Mouse (Mus musculus) neural tube, embryonic 13.5 days (tissue): Measurements from ENCODE around the gene Bex1. TPM values are rescaled to one million over a fixed set of nuclear protein-coding genes. Genes with fewer than 3 reads are reported as not detected.
A peak's percentile ranks its signal among the peaks of the same experiment; 100 is the strongest.

Source experiments
- ATAC-seq: fragments of 200-750 bp; cut with Nextera tagmentation; 2 replicates; pipeline ENCODE4 v1.8.0; 2017; ENCODE audit warnings: low read depth, mild to moderate bottlenecking, moderate TSS enrichment, moderate library complexity
- H3K27ac ChIP-seq: fragments of 300-500 bp; sonication (generic); replicated peaks from 2 replicates; pipeline ENCODE4 v1.5.1; 2015; ENCODE audit warnings: moderate library complexity, mild to moderate bottlenecking, inconsistent platforms
- H3K27me3 ChIP-seq: fragments of 300-500 bp; sonication (generic); 2 replicates; pipeline ENCODE4 v1.6.1; 2015; ENCODE audit warnings: mild to moderate bottlenecking, inconsistent platforms
- H3K36me3 ChIP-seq: fragments of 300-500 bp; sonication (generic); 2 replicates; pipeline ENCODE4 v1.6.1; 2015; ENCODE audit warnings: mild to moderate bottlenecking, inconsistent platforms
- H3K4me1 ChIP-seq: fragments of 300-500 bp; sonication (generic); replicated peaks from 2 replicates; pipeline ENCODE4 v1.6.1; 2015; ENCODE audit warnings: inconsistent platforms
- H3K4me2 ChIP-seq: fragments of 300-500 bp; sonication (generic); 2 replicates; pipeline ENCODE4 v1.6.1; 2015; ENCODE audit warnings: inconsistent platforms, mild to moderate bottlenecking, moderate library complexity
- H3K4me3 ChIP-seq: fragments of 300-500 bp; sonication (generic); 2 replicates; pipeline ENCODE4 v1.5.1; 2015; ENCODE audit warnings: mild to moderate bottlenecking, inconsistent platforms
- H3K9ac ChIP-seq: fragments of 300-500 bp; sonication (generic); 2 replicates; pipeline ENCODE4 v1.6.1; 2015; ENCODE audit warnings: moderate library complexity, mild to moderate bottlenecking, inconsistent platforms
- H3K9me3 ChIP-seq: fragments of 300-500 bp; sonication (generic); 2 replicates; pipeline ENCODE4 v1.6.1; 2016; ENCODE audit warnings: inconsistent platforms
- WGBS: fragments of 180-500 bp; shearing (Covaris S2); methylation state at CpG from one replicate; pipeline ENCODE4 v1.1.7; 2015; 5-methylcytosine and 5-hydroxymethylcytosine counted together
- polyA plus RNA-seq: library from polyadenylated mRNA; unstranded; fragments of >200 nt; fragmentation: Nextera tagmentation; extraction: Ambion mirVana; gene quantifications from 2 replicates; pipeline ENCODE4 v1.2.1, GENCODE M21; 2015

Gene Bex1
- polyA plus RNA-seq, 1 experiment from 2014 or later, result 191 TPM

DNA sequence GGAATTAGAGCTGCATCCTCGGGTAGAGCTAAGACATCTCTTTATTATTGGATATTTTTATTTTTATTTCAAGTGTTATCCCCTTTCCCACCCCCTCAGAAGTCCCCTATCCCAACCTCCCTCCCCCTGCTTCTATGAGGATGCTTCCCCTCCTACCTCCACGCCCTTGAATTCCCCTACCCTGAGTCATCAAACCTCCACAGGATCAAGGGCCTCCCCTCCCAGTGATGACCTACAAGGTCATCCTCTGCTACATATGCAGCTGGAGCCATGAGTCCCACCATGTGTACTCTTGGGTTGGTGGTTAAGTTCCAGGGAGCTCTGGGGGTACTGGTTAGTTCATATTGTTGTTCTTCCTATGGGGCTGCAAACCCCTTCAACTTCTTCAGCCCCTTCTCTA lies 1.9 kb downstream of the Bex1 start:
- WGBS, result 59% methylated on average over 2 of the region's 2 CpGs
- Histone ChIP-seq H3K27me3 (no peaks in the 10 kb centered on the region), H3K9ac (no peak overlapping the region), H3K9me3 (no peaks in the 10 kb centered on the region), H3K4me2 (no peak overlapping the region), H3K27ac (no peak overlapping the region), H3K36me3 (no peaks in the 10 kb centered on the region), H3K4me1 (no peaks in the 10 kb centered on the region; the same call in 1 of the 2 replicates), H3K4me3 (no peak overlapping the region)
- ATAC-seq, result no peak

DNA sequence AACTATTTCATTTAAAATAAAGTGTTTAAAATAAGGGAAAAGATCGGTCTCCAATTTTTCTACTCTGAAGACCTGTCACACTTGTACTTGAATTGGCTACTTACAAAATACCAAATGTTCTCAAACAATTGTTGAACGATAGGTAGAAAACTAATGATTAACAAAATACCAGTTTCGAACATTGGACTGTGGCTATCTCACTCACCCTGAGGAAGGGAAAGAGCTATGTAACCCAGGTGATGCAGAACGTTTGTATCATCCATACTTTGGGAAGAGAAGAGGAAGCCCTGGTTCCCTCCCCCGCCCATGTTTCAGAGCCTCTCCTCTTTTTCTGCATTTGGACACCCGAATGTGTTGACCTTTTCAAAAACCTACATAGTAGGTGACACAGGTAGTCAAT lies 10.9 kb downstream of the Bex1 start:
- no peaks in the 10 kb centered on the region for H3K9me3 ChIP-seq
- no peak overlapping the region for H3K4me2 ChIP-seq
- H3K36me3 ChIP-seq, result no peaks in the 10 kb centered on the region
- H3K4me1 ChIP-seq, result no peaks in the 10 kb centered on the region; the same call in 1 of the 2 replicates
- no peak overlapping the region for H3K9ac ChIP-seq
- peaks cover 9% of the 10 kb centered on the region; the same call in 1 of the 2 replicates for H3K27me3 ChIP-seq
- 77% methylated on average over 6 of the region's 6 CpGs for WGBS
- no peak for ATAC-seq
- H3K4me3 ChIP-seq, result no peak overlapping the region
- H3K27ac ChIP-seq, result no peak overlapping the region

DNA sequence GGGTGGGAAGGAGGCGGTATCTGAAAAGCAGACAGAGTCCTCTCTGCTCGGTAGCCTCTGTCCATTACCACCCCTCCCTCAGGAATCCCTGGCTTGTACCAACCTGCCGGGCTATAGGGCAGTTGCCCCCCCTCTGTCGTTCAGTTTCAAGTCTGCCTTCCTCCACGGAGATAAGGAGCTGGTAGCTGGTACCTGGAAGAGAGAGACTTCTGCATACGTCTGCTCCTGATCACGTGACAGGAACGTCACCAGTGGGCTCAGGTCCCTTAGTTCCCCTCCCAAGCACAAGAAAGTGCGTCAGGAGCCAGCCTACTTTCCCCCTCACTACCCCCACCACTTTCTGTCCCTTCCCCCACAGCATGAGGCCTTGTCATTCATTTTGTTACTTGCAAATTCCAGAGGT lies 11.6 kb downstream of the Bex1 start, which contains the start of gene Tceal5:
Gene Tceal5, minus strand, starts transcription at position 213 of the 403 bp plus-strand sequence.
- Histone ChIP-seq H3K4me3 (peak within 1 kb of the TSS; percentile 48), H3K9ac (peak within 1 kb of the TSS; percentile 69), H3K4me2 (peak within 1 kb of the TSS; percentile 56), H3K27ac (peak within 1 kb of the TSS; percentile 65), H3K27me3 (peaks cover 9% of the 10 kb centered on the region; the same call in 1 of the 2 replicates), H3K9me3 (no peaks in the 10 kb centered on the region), H3K4me1 (no peaks in the 10 kb centered on the region; the same call in 1 of the 2 replicates), H3K36me3 (no peaks in the 10 kb centered on the region)
- WGBS, result 20% methylated on average over 9 of the region's 9 CpGs
- ATAC-seq, result peak; percentile 97

DNA sequence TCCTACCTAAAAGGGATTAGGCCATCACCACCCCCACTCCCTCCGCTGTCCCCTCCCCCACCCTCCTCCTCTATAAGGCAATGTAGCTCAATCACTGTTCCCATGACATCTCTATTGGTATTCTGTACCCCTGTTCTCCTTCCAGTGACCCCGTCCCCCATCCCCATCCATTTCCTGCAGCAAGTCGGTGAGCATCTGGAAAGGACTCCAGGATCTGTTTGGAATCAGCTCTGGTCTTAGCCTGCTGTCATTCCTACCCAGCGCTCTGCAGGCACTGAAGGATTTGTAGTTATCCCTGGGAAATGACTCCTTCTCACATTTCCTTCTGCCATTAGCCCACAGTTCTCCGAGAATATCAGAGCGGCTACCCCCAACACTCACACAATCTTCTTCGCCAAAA lies 12.1 kb downstream of the Bex1 start:
- H3K36me3 ChIP-seq, result no peaks in the 10 kb centered on the region
- no peaks in the 10 kb centered on the region for H3K9me3 ChIP-seq
- peak; percentile 75 for ATAC-seq
- WGBS, result 26% methylated on average over 7 of the region's 7 CpGs
- H3K4me3 ChIP-seq, result peak overlapping the region; percentile 48
- H3K27ac ChIP-seq, result peak overlapping the region; percentile 65
- H3K9ac ChIP-seq, result peak overlapping the region; percentile 69
- H3K27me3 ChIP-seq, result peaks cover 9% of the 10 kb centered on the region; the same call in 1 of the 2 replicates
- no peaks in the 10 kb centered on the region; the same call in 1 of the 2 replicates for H3K4me1 ChIP-seq
- H3K4me2 ChIP-seq, result peak overlapping the region; percentile 56

DNA sequence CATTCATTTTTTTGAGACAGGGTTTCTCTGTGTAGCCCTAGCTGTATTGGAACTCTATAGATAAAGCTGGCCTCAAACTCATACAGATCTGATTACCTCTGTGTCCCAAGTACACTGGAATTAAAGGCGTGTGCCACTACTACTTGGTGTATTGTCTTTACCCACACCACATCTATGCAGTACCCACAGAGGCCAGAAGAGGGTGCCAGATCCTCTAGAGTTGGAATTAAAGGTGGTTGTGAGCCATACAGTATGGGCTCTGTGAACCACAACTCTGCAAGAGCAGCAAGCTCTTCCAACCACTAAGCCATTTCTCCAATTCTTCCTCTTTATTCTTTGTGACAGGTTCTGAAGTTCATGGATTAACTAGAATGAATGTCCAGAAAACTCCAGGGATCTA lies 18.4 kb downstream of the Bex1 start:
- 67% methylated on average over 1 of the region's 1 CpGs for WGBS
- no peaks in the 10 kb centered on the region for H3K4me1 ChIP-seq
- no peaks in the 10 kb centered on the region for H3K36me3 ChIP-seq
- H3K4me3 ChIP-seq, result no peak overlapping the region
- ATAC-seq, result no peak
- H3K9ac ChIP-seq, result no peak overlapping the region
- no peaks in the 10 kb centered on the region for H3K9me3 ChIP-seq
- H3K27me3 ChIP-seq, result 0 out of 2 replicates have a peak, but pooled peaks cover 5% of the 10 kb centered on the region
- no peak overlapping the region for H3K27ac ChIP-seq
- H3K4me2 ChIP-seq, result no peak overlapping the region

DNA sequence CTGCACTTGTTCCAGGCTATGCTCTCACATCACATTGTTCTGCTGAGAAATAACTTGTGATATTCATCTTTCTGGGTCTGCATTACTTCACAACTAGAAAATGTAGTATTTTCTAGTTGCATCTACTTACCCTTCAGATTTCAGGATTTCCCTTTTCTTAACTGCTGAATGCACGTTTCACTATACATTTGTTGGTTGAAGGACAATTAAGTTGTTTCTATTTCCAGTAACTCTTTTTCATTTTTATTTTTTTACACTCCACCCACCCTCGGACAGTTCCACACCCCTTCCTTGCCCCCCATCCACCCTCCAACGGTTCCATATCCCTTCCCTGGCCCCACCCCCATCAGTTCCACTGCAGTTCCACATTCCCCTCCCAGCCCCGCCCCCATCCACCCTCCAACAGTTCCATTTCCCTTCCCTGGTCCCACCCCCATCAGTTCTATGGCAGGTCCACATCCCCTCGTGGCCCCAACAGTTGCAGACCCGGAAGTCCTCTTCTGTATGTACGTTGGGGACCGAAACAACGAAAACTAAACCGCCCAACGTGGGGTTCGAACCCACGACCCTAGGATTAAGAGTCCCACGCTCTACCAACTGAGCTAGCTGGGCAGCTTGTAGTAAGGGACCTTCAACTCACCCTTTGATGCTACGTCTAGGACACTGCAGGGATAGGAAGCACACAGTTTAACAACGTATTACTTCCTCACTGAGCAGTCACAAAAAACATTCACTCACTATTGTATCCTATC lies 19.9 kb downstream of the Bex1 start:
- no peak overlapping the region for H3K9ac ChIP-seq
- H3K4me1 ChIP-seq, result no peaks in the 10 kb centered on the region
- 86% methylated on average over 16 of the region's 16 CpGs for WGBS
- H3K4me2 ChIP-seq, result no peak overlapping the region
- H3K27ac ChIP-seq, result no peak overlapping the region
- no peaks in the 10 kb centered on the region for H3K36me3 ChIP-seq
- H3K27me3 ChIP-seq, result no peaks in the 10 kb centered on the region
- ATAC-seq, result no peak
- no peak overlapping the region for H3K4me3 ChIP-seq
- H3K9me3 ChIP-seq, result no peaks in the 10 kb centered on the region

DNA sequence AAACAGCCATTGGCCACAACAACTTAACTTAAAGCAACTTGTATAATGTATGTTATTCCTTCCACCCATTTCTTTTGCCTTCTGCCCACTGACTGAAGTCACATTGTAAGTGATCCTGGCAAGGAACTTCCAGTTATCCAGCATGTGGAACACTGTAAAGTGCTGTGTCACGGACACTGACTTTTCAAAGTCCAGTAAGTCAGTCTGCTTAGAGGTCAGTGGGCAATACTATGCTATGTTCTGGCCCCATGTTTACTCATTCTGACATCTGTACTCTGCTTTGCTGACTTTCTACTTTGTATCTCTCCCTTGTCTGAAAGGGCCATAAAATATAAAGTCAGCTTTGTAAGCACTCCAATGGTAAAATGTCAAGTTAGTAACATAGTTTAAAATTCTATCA lies 32.2 kb downstream of the Bex1 start:
- no peaks in the 10 kb centered on the region for H3K4me1 ChIP-seq

DNA sequence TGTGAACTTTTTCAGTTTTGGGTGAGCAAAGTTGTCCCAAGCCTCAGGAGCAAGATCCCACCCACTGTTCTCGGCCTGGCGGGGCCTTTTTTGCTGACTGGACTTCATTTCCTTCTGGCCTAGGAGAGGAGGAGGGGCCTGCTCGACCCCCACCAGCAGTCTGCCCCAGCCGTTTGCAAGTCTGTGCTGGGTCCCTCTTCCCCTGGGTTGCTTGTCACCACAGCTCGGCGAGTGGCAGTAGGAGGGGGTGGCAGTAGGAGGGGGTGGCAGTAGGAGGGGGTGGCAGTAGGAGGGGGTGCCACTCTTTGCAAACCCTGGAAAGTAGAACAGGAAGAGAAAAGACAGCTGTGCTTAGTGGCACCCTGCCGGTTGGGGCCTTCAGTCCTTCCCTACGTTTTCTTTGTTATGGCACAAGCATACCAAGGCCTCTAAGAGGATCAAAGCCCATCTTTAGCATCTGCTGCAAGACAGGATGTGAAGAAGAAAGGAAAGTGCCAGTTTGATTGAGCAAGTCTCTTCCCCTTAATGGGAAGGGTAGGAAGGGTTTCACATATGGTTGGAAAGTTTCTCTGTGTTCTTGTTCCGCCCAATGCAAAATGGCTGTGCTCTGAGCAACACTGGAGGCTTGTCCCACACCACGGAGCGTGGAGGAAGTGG lies 34.3 kb downstream of the Bex1 start:
- Histone ChIP-seq H3K9ac (no peak overlapping the region), H3K4me2 (no peak overlapping the region), H3K27me3 (0 out of 2 replicates have a peak, but pooled peaks cover 3% of the 10 kb centered on the region), H3K9me3 (no peaks in the 10 kb centered on the region), H3K4me3 (no peak overlapping the region), H3K27ac (no peak overlapping the region), H3K4me1 (no peaks in the 10 kb centered on the region), H3K36me3 (no peaks in the 10 kb centered on the region)
- 26% methylated on average over 9 of the region's 11 CpGs for WGBS
- ATAC-seq, result no peak

More for the DNA sequence above, 32.2 kb downstream of the Bex1 start:
- Histone ChIP-seq H3K4me3 (no peak overlapping the region), H3K36me3 (no peaks in the 10 kb centered on the region), H3K9me3 (no peaks in the 10 kb centered on the region), H3K4me2 (no peak overlapping the region), H3K9ac (no peak overlapping the region), H3K27ac (no peak overlapping the region), H3K27me3 (no peaks in the 10 kb centered on the region)
- no peak for ATAC-seq
- WGBS, result 96% methylated on average over 1 of the region's 1 CpGs

DNA sequence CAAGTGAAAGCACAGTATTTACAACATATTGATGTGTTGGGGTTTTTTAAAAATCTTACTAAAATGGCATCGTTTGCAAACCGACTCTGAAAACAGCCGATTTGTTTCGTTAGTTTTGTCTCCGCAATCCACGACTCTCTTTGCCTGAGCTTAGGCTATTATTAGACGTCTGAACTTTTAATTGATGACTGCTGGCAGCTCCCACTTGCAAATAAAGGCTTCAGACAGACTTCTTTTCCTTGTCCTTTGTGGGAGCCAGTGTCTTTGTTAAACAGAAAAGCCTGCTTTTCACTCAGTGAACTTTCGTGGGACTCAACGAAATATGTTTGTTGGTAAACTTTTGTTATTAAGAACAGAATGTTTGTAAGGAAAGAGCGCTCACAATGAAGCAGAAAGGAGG lies 42.5 kb downstream of the Bex1 start:
- H3K27ac ChIP-seq, result peak overlapping the region; percentile 85; the same call in 1 of the 2 replicates
- no peak for ATAC-seq
- 22% methylated on average over 10 of the region's 10 CpGs for whole genome bisulfite sequencing

DNA sequence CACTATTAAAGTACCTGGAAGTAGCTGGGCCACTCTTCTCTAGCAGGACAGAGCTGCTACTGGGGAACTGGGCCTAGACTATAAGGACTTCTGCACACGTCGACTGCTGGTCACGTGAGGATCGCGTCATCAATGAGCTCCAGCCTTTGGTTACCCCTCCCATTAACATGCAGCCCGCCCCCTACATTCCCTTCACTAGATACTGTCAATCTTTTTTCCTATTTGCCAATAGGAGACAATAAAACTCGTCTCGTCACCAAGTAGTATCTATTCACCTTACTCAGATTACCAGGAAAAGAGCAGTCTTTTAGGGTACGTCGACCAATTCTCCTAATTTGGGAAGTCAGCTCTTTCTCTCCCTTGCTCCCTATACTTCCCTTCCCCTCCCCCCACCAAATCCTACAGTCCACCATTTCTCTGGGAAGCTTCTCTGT lies 43.2 kb downstream of the Bex1 start, which contains the start of gene Tceal8:
Gene Tceal8, minus strand, starts transcription at position 225 of the 434 bp plus-strand sequence.
- Histone ChIP-seq H3K36me3 (no peaks in the 10 kb centered on the region), H3K4me1 (peaks cover 6% of the 10 kb centered on the region), H3K9ac (peak within 1 kb of the TSS; percentile 73), H3K27me3 (no peaks in the 10 kb centered on the region), H3K9me3 (no peaks in the 10 kb centered on the region), H3K27ac (peak within 1 kb of the TSS; percentile 85), H3K4me2 (peak within 1 kb of the TSS; percentile 52), H3K4me3 (peak within 1 kb of the TSS; percentile 54)
- 10% methylated on average over 10 of the region's 10 CpGs for WGBS
- peak; percentile 96 for ATAC-seq

More for the DNA sequence above, 42.5 kb downstream of the Bex1 start:
- Histone ChIP-seq H3K4me2 (peak overlapping the region; percentile 52), H3K36me3 (no peaks in the 10 kb centered on the region), H3K4me3 (peak overlapping the region; percentile 54), H3K4me1 (peaks cover 6% of the 10 kb centered on the region), H3K9ac (peak overlapping the region; percentile 61), H3K9me3 (no peaks in the 10 kb centered on the region), H3K27me3 (0 out of 2 replicates have a peak, but pooled peaks cover under 1% of the 10 kb centered on the region)

DNA sequence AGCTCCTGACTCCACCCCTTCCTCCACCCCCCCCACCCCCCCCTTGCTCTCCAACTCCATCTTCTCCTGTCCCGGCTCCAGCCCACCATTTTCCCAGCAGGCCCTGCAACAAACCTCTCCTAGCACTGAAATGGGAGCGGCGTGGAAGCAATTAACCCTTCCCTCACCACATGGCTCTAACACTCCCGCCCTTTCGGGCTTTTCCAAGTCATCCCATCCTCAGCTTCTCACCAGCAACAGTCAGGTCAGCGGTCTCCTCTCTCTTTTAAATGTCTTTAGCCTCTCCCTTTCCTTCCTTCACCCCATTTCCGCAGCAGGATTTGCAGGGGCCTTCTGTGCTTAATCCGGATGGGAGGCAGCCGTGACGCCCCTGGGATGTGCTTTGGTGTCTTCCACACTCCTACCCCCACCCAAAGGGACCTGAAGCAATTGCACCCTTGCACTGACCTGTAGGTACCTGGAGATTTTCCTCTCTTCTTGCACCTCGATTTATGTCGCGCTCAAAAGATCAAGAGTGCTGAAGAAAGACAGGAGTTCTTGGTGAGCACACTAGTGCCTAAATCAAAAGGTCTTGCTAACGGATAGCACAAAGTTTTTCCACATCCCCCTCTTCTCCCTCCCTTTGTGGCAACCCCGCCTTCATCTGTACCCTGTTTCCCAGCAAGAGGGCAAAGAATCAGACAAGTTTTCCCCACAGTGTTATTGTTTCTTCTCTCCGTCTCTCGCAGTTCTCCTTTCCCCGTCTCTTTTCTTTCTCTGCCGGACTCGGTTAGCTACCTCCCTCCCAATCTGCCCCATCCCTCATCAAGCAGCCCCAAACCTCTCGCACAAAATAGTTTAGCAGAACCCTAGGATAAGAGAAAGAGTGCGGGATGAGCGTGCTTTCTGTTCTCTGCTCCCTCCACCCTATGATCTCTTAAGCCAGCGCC lies 43.9 kb downstream of the Bex1 start:
- Histone ChIP-seq H3K9me3 (no peaks in the 10 kb centered on the region), H3K9ac (peak overlapping the region; percentile 73), H3K27me3 (no peaks in the 10 kb centered on the region), H3K4me3 (peak overlapping the region; percentile 54), H3K36me3 (no peaks in the 10 kb centered on the region), H3K27ac (peak overlapping the region; percentile 85), H3K4me1 (peaks cover 6% of the 10 kb centered on the region), H3K4me2 (peak overlapping the region; percentile 52)
- peak; percentile 87 for ATAC-seq
- 22% methylated on average over 24 of the region's 24 CpGs for WGBS
